Mouse (Mus musculus) hindbrain, embryonic 13.5 days (tissue): ENCODE data around the gene Baz1b. TPM values are rescaled to one million over a fixed set of nuclear protein-coding genes. Genes with fewer than 3 reads are reported as not detected.

Source experiments
- ATAC-seq: fragments of 200-750 bp; cut with Nextera tagmentation; 2 replicates; pipeline ENCODE4 v1.8.0; 2017; ENCODE audit warnings: moderate TSS enrichment; ENCODE audit not compliant: low FRiP score
- H3K27ac ChIP-seq: fragments of 300-500 bp; sonication (generic); 2 replicates; pipeline ENCODE4 v1.5.1; 2015; ENCODE audit warnings: inconsistent platforms, mild to moderate bottlenecking, moderate library complexity
- H3K27me3 ChIP-seq: fragments of 300-500 bp; sonication (generic); 2 replicates; pipeline ENCODE4 v1.6.1; 2015; ENCODE audit warnings: mild to moderate bottlenecking, inconsistent platforms
- H3K36me3 ChIP-seq: fragments of 300-500 bp; sonication (generic); 2 replicates; pipeline ENCODE4 v1.6.1; 2015; ENCODE audit warnings: mild to moderate bottlenecking, inconsistent platforms
- H3K4me1 ChIP-seq: fragments of 300-500 bp; sonication (generic); replicated peaks from 2 replicates; pipeline ENCODE4 v1.6.1; 2015; ENCODE audit warnings: inconsistent platforms
- H3K4me2 ChIP-seq: fragments of 300-500 bp; sonication (generic); 2 replicates; pipeline ENCODE4 v1.6.1; 2015; ENCODE audit warnings: inconsistent platforms, mild to moderate bottlenecking, moderate library complexity
- H3K4me3 ChIP-seq: fragments of 300-500 bp; sonication (generic); 2 replicates; pipeline ENCODE4 v1.5.1; 2015; ENCODE audit warnings: mild to moderate bottlenecking, inconsistent platforms
- H3K9ac ChIP-seq: fragments of 300-500 bp; sonication (generic); 2 replicates; pipeline ENCODE4 v1.6.1; 2015; ENCODE audit warnings: mild to moderate bottlenecking, inconsistent platforms
- H3K9me3 ChIP-seq: fragments of 300-500 bp; sonication (generic); 2 replicates; pipeline ENCODE4 v1.6.1; 2016; ENCODE audit warnings: inconsistent platforms
- WGBS: fragments of 180-500 bp; shearing (Covaris S2); methylation state at CpG from one replicate; pipeline ENCODE4 v1.1.7; 2015; 5-methylcytosine and 5-hydroxymethylcytosine counted together
- microRNA-seq: library from miRNA; unstranded; fragments of <30 nt; microRNA quantifications from one replicate; pipeline ENCODE4, GENCODE M21; 2016
- polyA plus RNA-seq: library from polyadenylated mRNA; unstranded; fragments of >200 nt; fragmentation: Nextera tagmentation; extraction: Ambion mirVana; gene quantifications from 2 replicates; pipeline ENCODE4 v1.2.1, GENCODE M21; 2015

The Baz1b gene
- polyA plus RNA-seq, 1 experiment from 2014 or later = 38.1 TPM

GRCm38 (mm10) chr5:135292001-135292400, 104.9 kb downstream of the Baz1b start:
- Histone ChIP-seq H3K27ac (no peak overlapping the region), H3K36me3 (no peaks in the 10 kb centered on the region), H3K4me2 (no peak overlapping the region), H3K9ac (no peak overlapping the region), H3K9me3 (no peaks in the 10 kb centered on the region), H3K4me3 (no peak overlapping the region), H3K27me3 (no peaks in the 10 kb centered on the region), H3K4me1 (0 out of 2 replicates have a peak, but pooled peaks cover 7% of the 10 kb centered on the region)
- no peak for ATAC-seq
- WGBS = 85% methylated on average over 2 of the region's 2 CpGs

Small RNA genes lying within 50 kb of the gene (microRNA-seq; reads per million reads assigned to microRNA genes)
- not detected for gene Gm25315

Other genes with a start within 250 kb of the Baz1b start
- gene Cldn4, start 240.3 kb upstream of the Baz1b start, polyA plus RNA-seq = not detected in 2 replicates
- gene Cldn3, start 201.1 kb upstream of the Baz1b start, polyA plus RNA-seq = 2.3 and 2.8 TPM in 2 replicates
- gene Abhd11, start 178.1 kb upstream of the Baz1b start, polyA plus RNA-seq = 64.6 and 65.0 TPM in 2 replicates
- gene Stx1a, start 163.8 kb upstream of the Baz1b start, polyA plus RNA-seq = 78.4 and 78.9 TPM in 2 replicates
- gene Dnajc30, start 123.1 kb upstream of the Baz1b start, polyA plus RNA-seq = 37.4 and 38.8 TPM in 2 replicates
- 79.1 and 93.5 TPM in 2 replicates for gene Bud23, start 122.3 kb upstream of the Baz1b start, polyA plus RNA-seq
- gene Vps37d, start 109.0 kb upstream of the Baz1b start, polyA plus RNA-seq = 29.8 and 31.9 TPM in 2 replicates
- gene Mlxipl, start 97.4 kb upstream of the Baz1b start, polyA plus RNA-seq = 0.41 and 0.71 TPM in 2 replicates
- 14.9 and 16.7 TPM in 2 replicates for gene Tbl2, start 37.6 kb upstream of the Baz1b start, polyA plus RNA-seq
- gene Bcl7b, start 19.0 kb upstream of the Baz1b start, polyA plus RNA-seq = 45.3 and 52.1 TPM in 2 replicates
- 12.3 and 14.3 TPM in 2 replicates for gene Fzd9, start 64.0 kb downstream of the Baz1b start, polyA plus RNA-seq
- gene Fkbp6, start 162.8 kb downstream of the Baz1b start, polyA plus RNA-seq = 0.13 and 0.28 TPM in 2 replicates
- not detected in 2 replicates for gene Trim50, start 166.0 kb downstream of the Baz1b start, polyA plus RNA-seq
- gene Nsun5, start 182.7 kb downstream of the Baz1b start, polyA plus RNA-seq = 31.1 and 31.2 TPM in 2 replicates
- gene Pom121, start 207.3 kb downstream of the Baz1b start, polyA plus RNA-seq = 11.1 TPM in 2 replicates